Mouse (Mus musculus): Measurements from ENCODE around the gene Cdc42ep3.

DNA sequence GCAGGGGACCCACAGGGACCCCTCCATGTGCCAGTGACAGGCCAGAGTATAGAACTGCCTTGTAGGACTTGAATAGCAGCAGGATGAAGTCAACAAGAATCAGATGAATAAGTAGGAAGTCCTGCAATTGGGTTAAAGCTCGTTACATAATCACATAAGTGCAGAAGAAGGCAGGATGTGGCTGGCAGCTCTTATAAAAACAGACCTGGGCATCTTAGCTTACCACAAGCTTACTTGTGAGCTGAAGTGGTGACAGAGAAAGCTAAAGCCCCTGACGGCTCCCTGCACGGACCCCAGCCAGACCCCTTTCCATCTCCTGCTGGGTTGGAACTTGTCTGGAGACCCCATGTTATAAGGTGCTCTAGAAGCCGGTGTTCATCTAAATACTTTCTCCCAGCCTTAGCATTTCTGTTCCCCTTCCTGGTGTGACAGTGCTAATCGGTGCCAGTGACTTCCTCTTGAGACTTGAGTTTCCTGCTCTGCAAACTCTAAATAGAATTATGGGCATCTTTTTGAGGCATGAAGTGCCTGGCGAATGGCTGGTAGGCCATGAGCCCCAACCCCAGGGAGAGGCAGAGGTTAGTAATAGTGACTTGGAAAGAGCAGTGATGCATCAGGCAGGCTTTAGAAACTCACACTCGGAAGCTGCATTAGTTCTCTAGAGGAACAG is 6.8 kb downstream of the Cdc42ep3 start:
- TF ChIP-seq ZMIZ1 (IDR thresholded peaks at IDR 0.05; ENCODE audit: low read depth, low read length) (no peak), MAX (IDR thresholded peaks at IDR 0.05; ENCODE audit: low read length) (no peak), ZNF384 (IDR thresholded peaks at IDR 0.05; ENCODE audit: low read depth, low read length) (no peak), NELFE (IDR thresholded peaks at IDR 0.05; ENCODE audit: low read depth, low read length) (no peak), ZKSCAN1 (IDR thresholded peaks at IDR 0.05; ENCODE audit: borderline replicate concordance, low read depth, low read length) (no peak), POLR2A (IDR thresholded peaks at IDR 0.05; ENCODE audit: low read depth, low read length) (no peak), CTCF (conservative IDR thresholded peaks at IDR 0.05 in 1 of 2, IDR thresholded peaks at IDR 0.05 in 1 of 2; ENCODE audit: low read depth in 2 of 2, low read length in 2 of 2) (no peak)
